In the genomic region with DNA sequence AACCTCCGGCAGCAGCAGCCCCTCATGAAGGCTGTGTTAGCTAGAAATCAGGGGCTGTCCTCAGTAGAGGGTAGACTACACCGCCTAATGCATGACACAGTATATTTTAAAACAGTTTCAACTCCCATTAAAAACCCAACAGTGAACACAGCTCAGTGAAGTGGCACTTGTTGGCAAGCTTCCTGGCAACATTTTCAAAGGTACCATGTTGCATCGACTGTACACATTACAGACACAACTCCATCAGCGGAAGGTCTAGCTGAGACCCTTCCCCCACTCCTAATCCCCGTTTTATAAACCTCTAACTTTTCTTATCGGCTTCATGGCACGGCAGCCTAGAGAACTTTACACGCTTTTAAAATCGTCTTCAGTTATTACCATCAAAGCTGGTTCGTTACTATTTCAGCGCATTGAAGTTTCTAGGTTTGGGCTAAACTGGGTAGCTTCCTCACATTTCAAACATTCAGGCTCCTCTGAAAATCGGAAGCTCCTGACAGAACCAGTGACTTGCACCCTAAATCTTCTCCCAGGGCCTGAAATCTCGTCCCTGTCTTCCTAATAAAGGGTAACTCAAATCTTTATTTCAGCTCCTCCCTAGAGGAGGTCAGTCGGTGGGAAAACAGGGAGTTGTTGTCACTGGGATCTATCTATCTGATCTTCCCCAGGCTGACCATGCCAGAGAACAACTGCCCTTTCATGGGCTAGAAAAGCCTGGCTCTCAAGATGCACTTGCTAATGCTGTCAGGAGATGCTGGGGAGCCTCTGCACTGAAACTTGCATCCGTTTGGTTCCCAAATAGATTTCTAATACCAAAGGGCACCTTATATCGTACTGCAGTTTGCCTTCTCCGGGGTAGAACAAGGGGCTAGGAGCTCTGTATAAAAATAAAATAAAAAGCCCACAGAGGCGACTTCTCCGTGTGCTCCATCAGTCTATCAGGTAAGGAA, we compare ENCODE assay signal across 10 mouse cellular contexts. TPM values are rescaled to one million over a fixed set of nuclear protein-coding genes. Genes with fewer than 3 reads are reported as not detected.
DNase-seq lines count a peak whose midpoint lies in the region; ATAC-seq and TF ChIP-seq lines count a peak whose summit lies in the region.
"Had no signal": no experiment of that assay in that cellular context is flagged by ENCODE, and none has a peak within 500 bp of the region (broad histone marks: within the 10 kb centered on the region; RNA-seq: fewer than 3 reads in every experiment).

No protein-coding gene starts in this region.

- ATAC-seq in frontal cortex, adult (ENCODE audit: low TSS enrichment): no peak
- no peak for ATAC-seq in forebrain, postnatal 0 days
- no peak for ATAC-seq in midbrain, embryonic 12.5 days (ENCODE audit: low FRiP score, low read depth)

- peak overlapping the region; percentile 6; the same call in 1 of the 2 replicates for H3K9ac ChIP-seq in forebrain, postnatal 0 days
- peak overlapping the region; percentile 41 for H3K9ac ChIP-seq in midbrain, embryonic 12.5 days (replicated peaks)

- peak overlapping the region; percentile 73 for H3K4me3 ChIP-seq in forebrain, postnatal 0 days (ENCODE audit: low read depth, low read length)
- H3K4me3 ChIP-seq in midbrain, embryonic 12.5 days: peak overlapping the region; percentile 79

- H3K36me3 ChIP-seq in forebrain, postnatal 0 days (ENCODE audit: insufficient read depth): no peaks in the 10 kb centered on the region
- no peaks in the 10 kb centered on the region for H3K36me3 ChIP-seq in midbrain, embryonic 12.5 days

- no peaks in the 10 kb centered on the region; the same call in 1 of the 2 replicates for H3K27me3 ChIP-seq in forebrain, postnatal 0 days (ENCODE audit: insufficient read depth, low read length)
- peaks cover 25% of the 10 kb centered on the region for H3K27me3 ChIP-seq in midbrain, embryonic 12.5 days

- no peaks in the 10 kb centered on the region for H3K4me1 ChIP-seq in forebrain, postnatal 0 days (ENCODE audit: insufficient read depth)
- peaks cover 16% of the 10 kb centered on the region; the same call in 1 of the 2 replicates for H3K4me1 ChIP-seq in midbrain, embryonic 12.5 days

- no peaks in the 10 kb centered on the region for H3K9me3 ChIP-seq in forebrain, postnatal 0 days (ENCODE audit: low read length)
- H3K9me3 ChIP-seq in midbrain, embryonic 12.5 days: no peaks in the 10 kb centered on the region

- WGBS in forebrain, postnatal 0 days: 10% methylated on average over 19 of the region's 19 CpGs
- WGBS in midbrain, embryonic 12.5 days: 32% methylated on average over 19 of the region's 19 CpGs

- peak; percentile 42 for DNase-seq in frontal cortex, postnatal 36 days (ENCODE audit: low spot score in 2 of 2)
- DNase-seq in brain, adult 2 months (ENCODE audit: low read depth, low spot score): peak; percentile 54
- peak; percentile 30 for DNase-seq in forebrain, postnatal 0 days
- DNase-seq in spleen, postnatal 14 days (ENCODE audit: low spot score in 2 of 2): no peak
- DNase-seq in frontal cortex, postnatal 14 days (ENCODE audit: low spot score in 2 of 2): no peak
- no peak for DNase-seq in lung, postnatal 36 days
- DNase-seq: heart, postnatal 10 days; thymus, adult 2 months had no signal

- 0 out of 2 replicates have a peak overlapping the region, but pooled peaks have one; percentile 45 for H3K27ac ChIP-seq in forebrain, postnatal 0 days (ENCODE audit: low read depth, low read length)
- H3K27ac ChIP-seq in midbrain, embryonic 12.5 days (replicated peaks): no peak overlapping the region

- H3K4me2 ChIP-seq in forebrain, postnatal 0 days (ENCODE audit: low read depth): peak overlapping the region; percentile 98
- H3K4me2 ChIP-seq in midbrain, embryonic 12.5 days (replicated peaks): peak overlapping the region; percentile 93

- no peak for TF ChIP-seq CTCF in forebrain, postnatal 0 days (IDR thresholded peaks at IDR 0.05; ENCODE audit: low read depth)

RNA-seq across cellular contexts. Expression of a gene that starts 1.6 kb away (rescaled TPM):
- total RNA-seq in forebrain, postnatal 0 days (2014; rRNA removed): 17.7 and 20.1 TPM in 2 replicates
- 5.7 and 8.6 TPM in 2 replicates for polyA plus RNA-seq in forebrain, postnatal 0 days (2015; fragmentation: Nextera tagmentation; extraction: Ambion mirVana)
- polyA plus RNA-seq in midbrain, embryonic 12.5 days (2016; fragmentation: Nextera tagmentation; extraction: Ambion mirVana): 4.9 and 6.2 TPM in 2 replicates

Comparison
In these comparisons a context has a peak if more than half of its experiments do, and no peak if none do; other contexts are left out.
1. DNase-seq: peak in frontal cortex, postnatal 36 days (2 of 2), brain, adult 2 months (single experiment) and forebrain, postnatal 0 days (single experiment); none in spleen, postnatal 14 days (0 of 2), frontal cortex, postnatal 14 days (0 of 2) and lung, postnatal 36 days (single experiment).